Mouse (Mus musculus): ENCODE results near the gene Wdr59. TPM values are rescaled to one million over a fixed set of nuclear protein-coding genes. Genes with fewer than 3 reads are reported as not detected.

Wdr59 gene
- polyA plus RNA-seq, 1 experiment from 2014 or later, result 3.8 TPM

GRCm38 (mm10) chr8:111551511-111552130, 29.7 kb upstream of the Wdr59 start:
- peaks cover 20% of the 10 kb centered on the region for H3K4me1 ChIP-seq (replicated peaks)
- no peak overlapping the region for H3K27ac ChIP-seq
- H3K27me3 ChIP-seq (ENCODE audit: insufficient read depth, poor library complexity, severe bottlenecking), result no peaks in the 10 kb centered on the region
- DNase-seq (ENCODE audit: low spot score), result no peak
- H3K36me3 ChIP-seq, result peaks cover 24% of the 10 kb centered on the region
- 81% methylated on average over 8 of the region's 8 CpGs for WGBS
- H3K4me3 ChIP-seq, result no peak overlapping the region
- no peaks in the 10 kb centered on the region for H3K9me3 ChIP-seq

- Histone ChIP-seq H3K27me3 (ENCODE audit: insufficient read depth, poor library complexity, severe bottlenecking) (no peaks in the 10 kb centered on the region), H3K27ac (0 out of 2 replicates have a peak overlapping the region, but pooled peaks have one; percentile 62), H3K4me1 (replicated peaks) (peaks cover 17% of the 10 kb centered on the region), H3K4me3 (no peak overlapping the region), H3K9me3 (no peaks in the 10 kb centered on the region), H3K36me3 (peaks cover 22% of the 10 kb centered on the region)
- WGBS, result 76% methylated on average over 9 of the region's 9 CpGs
- no peak for DNase-seq (ENCODE audit: low spot score)
These were observed 28.3 kb upstream of the Wdr59 start for GRCm38 (mm10) chr8:111550002-111550870.

- no peaks in the 10 kb centered on the region for H3K9me3 ChIP-seq
- WGBS, result 89% methylated on average over 6 of the region's 6 CpGs
- H3K4me1 ChIP-seq (replicated peaks), result peaks cover 9% of the 10 kb centered on the region
- no peak overlapping the region for H3K4me3 ChIP-seq
- H3K36me3 ChIP-seq, result peaks cover 37% of the 10 kb centered on the region
- no peak for DNase-seq (ENCODE audit: low spot score)
- H3K27me3 ChIP-seq (ENCODE audit: insufficient read depth, poor library complexity, severe bottlenecking), result no peaks in the 10 kb centered on the region
- H3K27ac ChIP-seq, result no peak overlapping the region
These were observed 26.3 kb upstream of the Wdr59 start for GRCm38 (mm10) chr8:111548201-111548600.

- H3K9me3 ChIP-seq, result no peaks in the 10 kb centered on the region
- peaks cover 42% of the 10 kb centered on the region for H3K36me3 ChIP-seq
- peaks cover 9% of the 10 kb centered on the region for H3K4me1 ChIP-seq (replicated peaks)
- DNase-seq (ENCODE audit: low spot score), result no peak
- no peaks in the 10 kb centered on the region for H3K27me3 ChIP-seq (ENCODE audit: insufficient read depth, poor library complexity, severe bottlenecking)
- no peak overlapping the region for H3K4me3 ChIP-seq
- no peak overlapping the region for H3K27ac ChIP-seq
- 91% methylated on average over 3 of the region's 3 CpGs for WGBS
These were observed 25.3 kb upstream of the Wdr59 start for GRCm38 (mm10) chr8:111547144-111547543.

GRCm38 (mm10) chr8:111545406-111546156, 23.7 kb upstream of the Wdr59 start:
- peaks cover 15% of the 10 kb centered on the region for H3K4me1 ChIP-seq (replicated peaks)
- peaks cover 50% of the 10 kb centered on the region for H3K36me3 ChIP-seq
- 91% methylated on average over 8 of the region's 8 CpGs for WGBS
- H3K27ac ChIP-seq, result no peak overlapping the region
- H3K27me3 ChIP-seq (ENCODE audit: insufficient read depth, poor library complexity, severe bottlenecking), result no peaks in the 10 kb centered on the region
- no peak for DNase-seq (ENCODE audit: low spot score)
- H3K4me3 ChIP-seq, result no peak overlapping the region
- no peaks in the 10 kb centered on the region for H3K9me3 ChIP-seq

- no peak overlapping the region for H3K27ac ChIP-seq
- DNase-seq (ENCODE audit: low spot score), result no peak
- H3K36me3 ChIP-seq, result peaks cover 50% of the 10 kb centered on the region
- 94% methylated on average over 9 of the region's 9 CpGs for WGBS
- no peak overlapping the region for H3K4me3 ChIP-seq
- no peaks in the 10 kb centered on the region for H3K9me3 ChIP-seq
- H3K27me3 ChIP-seq (ENCODE audit: insufficient read depth, poor library complexity, severe bottlenecking), result no peaks in the 10 kb centered on the region
- H3K4me1 ChIP-seq (replicated peaks), result peaks cover 23% of the 10 kb centered on the region
These were observed 22.0 kb upstream of the Wdr59 start for GRCm38 (mm10) chr8:111543712-111544380.

GRCm38 (mm10) chr8:111539422-111540076, 17.7 kb upstream of the Wdr59 start:
- Histone ChIP-seq H3K4me3 (peak overlapping the region; percentile 97), H3K27me3 (ENCODE audit: insufficient read depth, poor library complexity, severe bottlenecking) (no peaks in the 10 kb centered on the region), H3K36me3 (peaks cover 30% of the 10 kb centered on the region), H3K27ac (0 out of 2 replicates have a peak overlapping the region, but pooled peaks have one; percentile 3), H3K4me1 (replicated peaks) (peaks cover 46% of the 10 kb centered on the region), H3K9me3 (no peaks in the 10 kb centered on the region)
- 74% methylated on average over 10 of the region's 10 CpGs for whole genome bisulfite sequencing
- no peak for DNase-seq (ENCODE audit: low spot score)

- peaks cover 18% of the 10 kb centered on the region for H3K36me3 ChIP-seq
- 24% methylated on average over 2 of the region's 2 CpGs for WGBS
- peaks cover 46% of the 10 kb centered on the region for H3K4me1 ChIP-seq (replicated peaks)
- H3K27ac ChIP-seq, result no peak overlapping the region
- DNase-seq (ENCODE audit: low spot score), result peak; percentile 8
- H3K9me3 ChIP-seq, result no peaks in the 10 kb centered on the region
- no peaks in the 10 kb centered on the region for H3K27me3 ChIP-seq (ENCODE audit: insufficient read depth, poor library complexity, severe bottlenecking)
- peak overlapping the region; percentile 97 for H3K4me3 ChIP-seq
These were observed 16.3 kb upstream of the Wdr59 start for GRCm38 (mm10) chr8:111538194-111538593.

GRCm38 (mm10) chr8:111537765-111538158, 15.9 kb upstream of the Wdr59 start:
- Histone ChIP-seq H3K9me3 (no peaks in the 10 kb centered on the region), H3K27me3 (ENCODE audit: insufficient read depth, poor library complexity, severe bottlenecking) (no peaks in the 10 kb centered on the region), H3K4me3 (peak overlapping the region; percentile 97), H3K27ac (peak overlapping the region; percentile 99), H3K4me1 (replicated peaks) (peaks cover 46% of the 10 kb centered on the region), H3K36me3 (peaks cover 14% of the 10 kb centered on the region)
- 7% methylated on average over 8 of the region's 8 CpGs for WGBS
- DNase-seq (ENCODE audit: low spot score), result no peak

- WGBS, result under 1% methylated on average over 64 of the region's 64 CpGs
- peak overlapping the region; percentile 99 for H3K27ac ChIP-seq
- H3K27me3 ChIP-seq (ENCODE audit: insufficient read depth, poor library complexity, severe bottlenecking), result no peaks in the 10 kb centered on the region
- no peaks in the 10 kb centered on the region for H3K9me3 ChIP-seq
- peak; percentile 48 for DNase-seq (ENCODE audit: low spot score)
- peaks cover 46% of the 10 kb centered on the region for H3K4me1 ChIP-seq (replicated peaks)
- H3K36me3 ChIP-seq, result peaks cover 8% of the 10 kb centered on the region; the same call in 1 of the 2 replicates
- H3K4me3 ChIP-seq, result peak overlapping the region; percentile 97
These were observed 15.3 kb upstream of the Wdr59 start for GRCm38 (mm10) chr8:111536978-111537764.
